Mouse (Mus musculus) cerebellum, postnatal 36 days (tissue): ENCODE measurements around the gene Galntl5.
"Not testable (repeated sequence)": the region's sequence is repeated elsewhere in the genome, so short reads cannot be mapped to it uniquely, and the experiment has no call there.

ENCODE experiments used
- DNase-seq, 2 experiments: peaks; one replicate each; pipeline ENCODE4 v3.0.0; 2021 to 2022; ENCODE audit warnings: mixed read lengths in 2 of 2

Gene Galntl5

GRCm38 (mm10) chr5:25181004-25181531 is at the start of gene Galntl5:
Galntl5 (plus strand) TSS chr5:25181460.
- no peak for DNase-seq

GRCm38 (mm10) chr5:25146705-25147104 is 34.6 kb upstream of the Galntl5 start:
- no peak for DNase-seq

GRCm38 (mm10) chr5:25149331-25149965 is 31.8 kb upstream of the Galntl5 start:
- DNase-seq: no peak

GRCm38 (mm10) chr5:25153491-25153890 is 27.8 kb upstream of the Galntl5 start:
- DNase-seq: no peak

- no peak for DNase-seq
Observed at GRCm38 (mm10) chr5:25153996-25154395, 27.3 kb upstream of the Galntl5 start.

- no peak for DNase-seq
Observed at GRCm38 (mm10) chr5:25154823-25155222, 26.4 kb upstream of the Galntl5 start.

- no peak for DNase-seq
Observed at GRCm38 (mm10) chr5:25155351-25155750, 25.9 kb upstream of the Galntl5 start.

GRCm38 (mm10) chr5:25157136-25157535 is 24.1 kb upstream of the Galntl5 start:
- no peak for DNase-seq

- DNase-seq: peak in 1 of 2 experiments; percentile 7
Observed at GRCm38 (mm10) chr5:25160515-25160914, 20.7 kb upstream of the Galntl5 start.

GRCm38 (mm10) chr5:25162981-25163380 is 18.3 kb upstream of the Galntl5 start:
- no peak for DNase-seq

GRCm38 (mm10) chr5:25163938-25164337 is 17.3 kb upstream of the Galntl5 start:
- DNase-seq: no peak

GRCm38 (mm10) chr5:25164341-25164740 is 16.9 kb upstream of the Galntl5 start:
- no peak for DNase-seq

GRCm38 (mm10) chr5:25165102-25165788 is 16.0 kb upstream of the Galntl5 start:
- no peak for DNase-seq

GRCm38 (mm10) chr5:25165789-25166135 is 15.5 kb upstream of the Galntl5 start:
- DNase-seq: no peak

GRCm38 (mm10) chr5:25166665-25167064 is 14.6 kb upstream of the Galntl5 start:
- no peak for DNase-seq

- DNase-seq: not testable (repeated sequence)
Observed at GRCm38 (mm10) chr5:25177937-25178336, 3.3 kb upstream of the Galntl5 start.

GRCm38 (mm10) chr5:25178543-25178942 is 2.7 kb upstream of the Galntl5 start:
- not testable (repeated sequence) for DNase-seq

- DNase-seq: no peak
Observed at GRCm38 (mm10) chr5:25179284-25179683, 2.0 kb upstream of the Galntl5 start.

GRCm38 (mm10) chr5:25179936-25180488 is 1.2 kb upstream of the Galntl5 start:
- no peak for DNase-seq

- DNase-seq: no peak
Observed at GRCm38 (mm10) chr5:25183595-25183994, 2.3 kb downstream of the Galntl5 start.

- DNase-seq: no peak
Observed at GRCm38 (mm10) chr5:25184594-25184993, 3.3 kb downstream of the Galntl5 start.

GRCm38 (mm10) chr5:25187727-25188126 is 6.5 kb downstream of the Galntl5 start:
- no peak for DNase-seq

- no peak for DNase-seq
Observed at GRCm38 (mm10) chr5:25188802-25189201, 7.5 kb downstream of the Galntl5 start.

- DNase-seq: no peak
Observed at GRCm38 (mm10) chr5:25190521-25190920, 9.3 kb downstream of the Galntl5 start.
